Mouse (Mus musculus): Measurements from ENCODE around the gene Mcl1. TPM values are rescaled to one million over a fixed set of nuclear protein-coding genes. Genes with fewer than 3 reads are reported as not detected.
A peak's percentile ranks its signal among the peaks of the same experiment; 100 is the strongest.

The Mcl1 gene
- polyA plus RNA-seq, 1 experiment from 2014 or later: 83.3 TPM

DNA sequence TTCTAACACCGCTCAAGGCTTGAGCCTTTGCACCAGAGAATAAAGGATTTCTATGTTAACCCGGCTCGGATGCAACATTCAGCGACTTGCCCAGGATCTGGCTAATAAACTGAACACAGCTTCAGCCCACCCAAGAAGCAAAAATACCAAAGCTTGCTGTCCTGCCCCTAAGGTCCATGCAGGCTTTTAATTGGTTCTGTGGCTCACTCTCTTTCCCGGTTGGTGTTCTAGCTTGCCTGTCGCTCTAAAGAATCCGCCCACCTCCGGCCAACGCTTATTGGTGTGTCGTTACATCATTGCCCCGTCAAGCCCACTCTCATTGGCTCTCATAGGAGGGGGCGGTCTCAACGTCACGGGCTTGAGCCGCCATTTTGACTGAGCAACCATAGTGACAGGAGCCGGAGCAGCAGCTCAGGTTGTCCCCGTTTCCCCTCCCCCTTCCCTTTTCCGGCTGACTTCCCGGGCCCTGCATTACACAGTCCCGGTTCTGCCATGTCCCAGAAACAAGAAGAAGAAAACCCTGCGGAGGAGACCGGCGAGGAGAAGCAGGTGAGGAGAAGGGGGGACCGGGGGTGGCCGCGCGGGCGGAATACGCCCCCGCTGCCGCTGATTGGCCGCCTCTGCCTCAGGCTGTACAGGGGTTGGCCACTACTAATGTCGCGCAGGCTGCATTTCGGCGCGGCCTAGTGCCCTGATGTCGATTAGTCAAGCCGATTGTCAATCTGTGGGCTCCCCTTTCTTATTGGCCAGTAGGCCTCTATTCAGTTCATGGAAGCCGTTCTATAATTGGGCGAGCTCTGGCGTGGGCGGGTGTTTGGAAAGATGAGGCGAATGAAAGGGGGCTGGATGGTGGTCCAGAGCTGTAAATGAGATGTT lies 33.7 kb upstream of the Mcl1 start, which contains the start of gene Ensa:
TSS of gene Ensa (plus strand) at position 366 of the 876 bp plus-strand sequence.
- Histone ChIP-seq H3K4me3 (ENCODE audit: low read depth, low read length) (peak within 1 kb of the TSS; percentile 62), H3K36me3 (replicated peaks; ENCODE audit: control insufficient read depth, insufficient read depth, low read depth, low read length) (peaks cover 8% of the 10 kb centered on the region), H3K9ac (replicated peaks; ENCODE audit: low read length) (peak within 1 kb of the TSS; percentile 67), H3K27ac (replicated peaks; ENCODE audit: low read depth, low read length) (peak within 1 kb of the TSS; percentile 62; the same call in 1 of the 2 replicates), H3K4me2 (ENCODE audit: low read depth, low read length) (peak within 1 kb of the TSS; percentile 48), H3K9me3 (replicated peaks; ENCODE audit: control insufficient read depth, low read length) (no peaks in the 10 kb centered on the region), H3K4me1 (ENCODE audit: control insufficient read depth, insufficient read depth, low read length) (no peaks in the 10 kb centered on the region; the same call in 1 of the 2 replicates), H3K27me3 (ENCODE audit: control insufficient read depth, insufficient read depth, low read length) (no peaks in the 10 kb centered on the region)
- DNase-seq (ENCODE audit: low spot score) (peak; percentile 100), ATAC-seq (replicated peaks; ENCODE audit: insufficient number of reproducible peaks, low FRiP score, low TSS enrichment, low read depth) (peak; percentile 99)
- WGBS: under 1% methylated on average over 44 of the region's 44 CpGs

DNA sequence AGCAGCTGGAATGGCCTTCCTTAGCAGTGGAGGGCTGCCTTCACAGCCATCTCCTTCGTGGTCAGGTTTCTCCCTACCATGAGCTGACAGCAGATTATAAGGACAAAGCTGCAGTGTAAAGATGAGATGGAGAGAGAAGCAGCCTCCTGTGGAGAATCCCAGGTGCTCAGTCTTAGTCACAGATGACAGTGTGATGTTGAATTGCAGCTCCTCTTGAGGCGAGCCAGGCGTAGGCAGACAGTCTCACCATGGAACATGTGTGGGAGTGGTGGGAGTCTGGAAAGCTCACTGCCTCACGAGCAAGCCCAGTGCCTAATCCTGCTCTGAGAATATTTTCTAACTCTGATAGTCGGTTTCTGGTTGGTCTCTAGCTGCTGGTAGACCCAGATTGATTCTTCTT lies 30.8 kb upstream of the Mcl1 start:
- H3K27me3 ChIP-seq (ENCODE audit: control insufficient read depth, insufficient read depth, low read length): no peaks in the 10 kb centered on the region
- no peak for ATAC-seq (replicated peaks; ENCODE audit: insufficient number of reproducible peaks, low FRiP score, low TSS enrichment, low read depth)
- no peak overlapping the region for H3K9ac ChIP-seq (replicated peaks; ENCODE audit: low read length)
- no peaks in the 10 kb centered on the region; the same call in 1 of the 2 replicates for H3K4me1 ChIP-seq (ENCODE audit: control insufficient read depth, insufficient read depth, low read length)
- WGBS: 85% methylated on average over 5 of the region's 5 CpGs
- DNase-seq (ENCODE audit: low spot score): no peak
- no peak overlapping the region for H3K27ac ChIP-seq (replicated peaks; ENCODE audit: low read depth, low read length)
- H3K9me3 ChIP-seq (replicated peaks; ENCODE audit: control insufficient read depth, low read length): no peaks in the 10 kb centered on the region
- H3K36me3 ChIP-seq (replicated peaks; ENCODE audit: control insufficient read depth, insufficient read depth, low read depth, low read length): peaks cover 8% of the 10 kb centered on the region
- no peak overlapping the region for H3K4me2 ChIP-seq (ENCODE audit: low read depth, low read length)
- no peak overlapping the region for H3K4me3 ChIP-seq (ENCODE audit: low read depth, low read length)

DNA sequence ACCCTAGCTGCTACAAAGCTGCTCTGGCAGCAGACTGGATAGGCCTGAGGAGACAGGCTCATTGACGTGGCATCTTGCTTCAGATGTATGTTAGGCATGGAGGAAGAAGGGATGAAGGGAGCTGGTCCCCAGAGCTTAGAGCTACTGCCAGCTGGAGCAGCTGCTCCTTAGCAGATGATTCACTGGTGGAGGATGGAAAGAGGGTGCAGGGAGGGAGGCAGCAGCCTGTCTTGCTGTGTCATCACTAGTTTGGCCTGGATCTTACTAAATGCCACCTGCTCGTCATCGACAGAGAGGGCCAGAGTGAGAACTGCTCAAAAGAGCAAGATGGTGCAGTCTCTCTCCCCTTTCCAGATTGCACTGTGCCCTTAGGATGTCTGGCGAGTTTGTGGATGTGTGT lies 28.8 kb upstream of the Mcl1 start:
- Histone ChIP-seq H3K4me1 (ENCODE audit: control insufficient read depth, insufficient read depth, low read length) (no peaks in the 10 kb centered on the region; the same call in 1 of the 2 replicates), H3K27ac (replicated peaks; ENCODE audit: low read depth, low read length) (no peak overlapping the region), H3K4me2 (ENCODE audit: low read depth, low read length) (no peak overlapping the region), H3K36me3 (replicated peaks; ENCODE audit: control insufficient read depth, insufficient read depth, low read depth, low read length) (peaks cover 8% of the 10 kb centered on the region), H3K9ac (replicated peaks; ENCODE audit: low read length) (no peak overlapping the region), H3K4me3 (ENCODE audit: low read depth, low read length) (no peak overlapping the region), H3K9me3 (replicated peaks; ENCODE audit: control insufficient read depth, low read length) (no peaks in the 10 kb centered on the region), H3K27me3 (ENCODE audit: control insufficient read depth, insufficient read depth, low read length) (no peaks in the 10 kb centered on the region)
- 78% methylated on average over 4 of the region's 4 CpGs for WGBS
- DNase-seq (ENCODE audit: low spot score): no peak
- no peak for ATAC-seq (replicated peaks; ENCODE audit: insufficient number of reproducible peaks, low FRiP score, low TSS enrichment, low read depth)

GRCm38 (mm10) chr3:95630856-95631255 lies 27.7 kb upstream of the Mcl1 start:
- H3K4me2 ChIP-seq (ENCODE audit: low read depth, low read length): no peak overlapping the region
- no peak overlapping the region for H3K4me3 ChIP-seq (ENCODE audit: low read depth, low read length)
- ATAC-seq (replicated peaks; ENCODE audit: insufficient number of reproducible peaks, low FRiP score, low TSS enrichment, low read depth) (no peak), DNase-seq (ENCODE audit: low spot score) (no peak)
- no peaks in the 10 kb centered on the region; the same call in 1 of the 2 replicates for H3K4me1 ChIP-seq (ENCODE audit: control insufficient read depth, insufficient read depth, low read length)
- no peak overlapping the region for H3K27ac ChIP-seq (replicated peaks; ENCODE audit: low read depth, low read length)
- no peaks in the 10 kb centered on the region for H3K27me3 ChIP-seq (ENCODE audit: control insufficient read depth, insufficient read depth, low read length)
- no peak overlapping the region for H3K9ac ChIP-seq (replicated peaks; ENCODE audit: low read length)
- no peaks in the 10 kb centered on the region for H3K9me3 ChIP-seq (replicated peaks; ENCODE audit: control insufficient read depth, low read length)
- WGBS: 91% methylated on average over 3 of the region's 3 CpGs
- H3K36me3 ChIP-seq (replicated peaks; ENCODE audit: control insufficient read depth, insufficient read depth, low read depth, low read length): peaks cover 8% of the 10 kb centered on the region

- no peak overlapping the region for H3K27ac ChIP-seq (replicated peaks; ENCODE audit: low read depth, low read length)
- H3K4me2 ChIP-seq (ENCODE audit: low read depth, low read length): no peak overlapping the region
- no peak for DNase-seq (ENCODE audit: low spot score)
- H3K27me3 ChIP-seq (ENCODE audit: control insufficient read depth, insufficient read depth, low read length): no peaks in the 10 kb centered on the region
- 80% methylated on average over 6 of the region's 6 CpGs for WGBS
- no peak for ATAC-seq (replicated peaks; ENCODE audit: insufficient number of reproducible peaks, low FRiP score, low TSS enrichment, low read depth)
- H3K9ac ChIP-seq (replicated peaks; ENCODE audit: low read length): no peak overlapping the region
- H3K36me3 ChIP-seq (replicated peaks; ENCODE audit: control insufficient read depth, insufficient read depth, low read depth, low read length): peaks cover 8% of the 10 kb centered on the region
- H3K9me3 ChIP-seq (replicated peaks; ENCODE audit: control insufficient read depth, low read length): no peaks in the 10 kb centered on the region
- H3K4me1 ChIP-seq (ENCODE audit: control insufficient read depth, insufficient read depth, low read length): no peaks in the 10 kb centered on the region
- no peak overlapping the region for H3K4me3 ChIP-seq (ENCODE audit: low read depth, low read length)
Observed at GRCm38 (mm10) chr3:95631304-95631703, 27.3 kb upstream of the Mcl1 start.

GRCm38 (mm10) chr3:95632648-95633588 lies 25.7 kb upstream of the Mcl1 start:
- Histone ChIP-seq H3K36me3 (replicated peaks; ENCODE audit: control insufficient read depth, insufficient read depth, low read depth, low read length) (peaks cover 8% of the 10 kb centered on the region), H3K4me1 (ENCODE audit: control insufficient read depth, insufficient read depth, low read length) (no peaks in the 10 kb centered on the region), H3K27ac (replicated peaks; ENCODE audit: low read depth, low read length) (no peak overlapping the region), H3K27me3 (ENCODE audit: control insufficient read depth, insufficient read depth, low read length) (no peaks in the 10 kb centered on the region), H3K4me2 (ENCODE audit: low read depth, low read length) (no peak overlapping the region), H3K9ac (replicated peaks; ENCODE audit: low read length) (no peak overlapping the region), H3K9me3 (replicated peaks; ENCODE audit: control insufficient read depth, low read length) (no peaks in the 10 kb centered on the region), H3K4me3 (ENCODE audit: low read depth, low read length) (no peak overlapping the region)
- 77% methylated on average over 12 of the region's 12 CpGs for WGBS
- DNase-seq (ENCODE audit: low spot score): peak; percentile 31
- no peak for ATAC-seq (replicated peaks; ENCODE audit: insufficient number of reproducible peaks, low FRiP score, low TSS enrichment, low read depth)

DNA sequence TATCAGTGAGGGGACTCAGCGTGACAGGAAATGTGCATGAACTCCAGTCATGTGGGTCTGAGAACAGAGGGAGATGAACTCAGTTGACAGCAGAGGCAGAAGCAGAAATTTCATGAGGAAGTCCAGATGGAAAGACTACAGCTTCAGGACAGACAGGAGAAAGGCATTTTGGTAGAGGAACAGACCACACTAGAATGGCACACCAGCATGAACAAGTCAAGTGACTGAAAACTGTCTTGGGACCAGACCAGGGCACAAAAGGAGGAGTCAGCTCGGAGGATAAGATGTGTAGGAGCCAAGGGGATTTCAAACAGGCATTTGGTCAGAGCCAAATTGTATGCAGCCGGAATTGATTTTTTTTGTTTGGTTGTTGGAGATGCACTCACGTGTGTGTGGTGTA lies 23.0 kb upstream of the Mcl1 start:
- H3K9ac ChIP-seq (replicated peaks; ENCODE audit: low read length): no peak overlapping the region
- no peak overlapping the region for H3K4me3 ChIP-seq (ENCODE audit: low read depth, low read length)
- WGBS: 77% methylated on average over 4 of the region's 4 CpGs
- DNase-seq (ENCODE audit: low spot score) (no peak), ATAC-seq (replicated peaks; ENCODE audit: insufficient number of reproducible peaks, low FRiP score, low TSS enrichment, low read depth) (no peak)
- no peaks in the 10 kb centered on the region; the same call in 1 of the 2 replicates for H3K36me3 ChIP-seq (replicated peaks; ENCODE audit: control insufficient read depth, insufficient read depth, low read depth, low read length)
- H3K4me2 ChIP-seq (ENCODE audit: low read depth, low read length): no peak overlapping the region
- no peaks in the 10 kb centered on the region for H3K4me1 ChIP-seq (ENCODE audit: control insufficient read depth, insufficient read depth, low read length)
- no peaks in the 10 kb centered on the region for H3K9me3 ChIP-seq (replicated peaks; ENCODE audit: control insufficient read depth, low read length)
- no peaks in the 10 kb centered on the region for H3K27me3 ChIP-seq (ENCODE audit: control insufficient read depth, insufficient read depth, low read length)
- no peak overlapping the region for H3K27ac ChIP-seq (replicated peaks; ENCODE audit: low read depth, low read length)

Measured in embryonic facial prominence, embryonic 11.5 days (tissue).